Mouse (Mus musculus): ENCODE data around the gene Hoxb8.
A peak's percentile ranks its signal among the peaks of the same experiment; 100 is the strongest.

Hoxb8 gene

GRCm38 (mm10) chr11:96298895-96299667, 17.4 kb downstream of the Hoxb8 start:
- DNase-seq (ENCODE audit: low read depth, low spot score), result no peak

GRCm38 (mm10) chr11:96299781-96300180, 18.1 kb downstream of the Hoxb8 start:
- DNase-seq (ENCODE audit: low read depth, low spot score), result no peak

- DNase-seq (ENCODE audit: low read depth, low spot score), result peak; percentile 54
These were observed 18.8 kb downstream of the Hoxb8 start for GRCm38 (mm10) chr11:96300354-96301063.

GRCm38 (mm10) chr11:96301064-96301431, 19.3 kb downstream of the Hoxb8 start:
- DNase-seq (ENCODE audit: low read depth, low spot score), result no peak

GRCm38 (mm10) chr11:96301837-96302236, 20.1 kb downstream of the Hoxb8 start:
- DNase-seq (ENCODE audit: low read depth, low spot score), result no peak

GRCm38 (mm10) chr11:96302381-96303150, 20.9 kb downstream of the Hoxb8 start:
- DNase-seq (ENCODE audit: low read depth, low spot score), result no peak

GRCm38 (mm10) chr11:96303151-96304099, 21.7 kb downstream of the Hoxb8 start, which contains the start of gene Hoxb5:
Hoxb5 (plus strand) TSS chr11:96303336.
- peak; percentile 82 for DNase-seq (ENCODE audit: low read depth, low spot score)

GRCm38 (mm10) chr11:96304381-96305195, 22.9 kb downstream of the Hoxb8 start:
- DNase-seq (ENCODE audit: low read depth, low spot score), result no peak

- no peak for DNase-seq (ENCODE audit: low read depth, low spot score)
These were observed 23.9 kb downstream of the Hoxb8 start for GRCm38 (mm10) chr11:96305505-96306182.

- DNase-seq (ENCODE audit: low read depth, low spot score), result no peak
These were observed 24.6 kb downstream of the Hoxb8 start for GRCm38 (mm10) chr11:96306183-96306907.

- no peak for DNase-seq (ENCODE audit: low read depth, low spot score)
These were observed 25.2 kb downstream of the Hoxb8 start for GRCm38 (mm10) chr11:96306908-96307269.

- no peak for DNase-seq (ENCODE audit: low read depth, low spot score)
These were observed 27.1 kb downstream of the Hoxb8 start for GRCm38 (mm10) chr11:96308763-96309162.

- no peak for DNase-seq (ENCODE audit: low read depth, low spot score)
These were observed 27.6 kb downstream of the Hoxb8 start for GRCm38 (mm10) chr11:96309288-96309687.

GRCm38 (mm10) chr11:96310183-96310938, 28.7 kb downstream of the Hoxb8 start:
- DNase-seq (ENCODE audit: low read depth, low spot score), result no peak

GRCm38 (mm10) chr11:96311097-96311496, 29.4 kb downstream of the Hoxb8 start:
- DNase-seq (ENCODE audit: low read depth, low spot score), result no peak

- DNase-seq (ENCODE audit: low read depth, low spot score), result peak; percentile 85
These were observed 30.1 kb downstream of the Hoxb8 start for GRCm38 (mm10) chr11:96311520-96312417.

- DNase-seq (ENCODE audit: low read depth, low spot score), result no peak
These were observed 31.4 kb downstream of the Hoxb8 start for GRCm38 (mm10) chr11:96313134-96313533.
